Mouse (Mus musculus) lung, postnatal 0 days (tissue): ENCODE data around the gene C1qtnf2.

Experiments
- CTCF ChIP-seq: IDR thresholded peaks from 2 replicates; pipeline ENCODE4 v1.5.1; 2016; ENCODE audit warnings: antibody characterized with exemption, mild to moderate bottlenecking
- EP300 ChIP-seq: IDR thresholded peaks from 2 replicates; pipeline ENCODE4 v1.6.1; 2016; ENCODE audit warnings: antibody characterized with exemption, mild to moderate bottlenecking, control low read depth

DNA sequence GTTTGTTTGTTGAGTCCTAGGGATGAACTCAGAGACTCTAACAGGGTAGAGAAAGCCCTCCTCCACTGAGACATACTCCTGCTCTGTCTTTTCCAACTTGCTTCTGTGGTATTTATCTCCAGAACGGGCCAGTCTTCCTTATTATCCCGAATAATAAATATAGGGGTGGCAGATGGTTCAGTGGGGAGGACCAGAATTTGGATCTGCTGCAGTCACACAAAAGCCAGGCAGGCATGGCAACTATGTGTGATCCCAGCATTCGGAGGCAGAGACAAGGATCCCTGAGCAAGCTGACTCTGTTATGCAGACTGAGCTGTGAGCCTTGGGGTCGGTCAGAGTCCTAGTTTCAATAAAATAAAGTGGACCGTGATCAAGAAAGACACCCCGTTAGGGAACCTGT lies 27.2 kb downstream of the C1qtnf2 start:
- TF ChIP-seq EP300 (no peak), CTCF (no peak)
